Mouse (Mus musculus) kidney, adult 11 months (tissue): ENCODE measurements around the gene Cyp4f16.
A peak's percentile ranks its signal among the peaks of the same experiment; 100 is the strongest.
"Not testable (repeated sequence)": the region's sequence is repeated elsewhere in the genome, so short reads cannot be mapped to it uniquely, and the experiment has no call there.

Experiments
- DNase-seq: peaks from one replicate; pipeline ENCODE4 v3.0.0; 2022

The Cyp4f16 gene

DNA sequence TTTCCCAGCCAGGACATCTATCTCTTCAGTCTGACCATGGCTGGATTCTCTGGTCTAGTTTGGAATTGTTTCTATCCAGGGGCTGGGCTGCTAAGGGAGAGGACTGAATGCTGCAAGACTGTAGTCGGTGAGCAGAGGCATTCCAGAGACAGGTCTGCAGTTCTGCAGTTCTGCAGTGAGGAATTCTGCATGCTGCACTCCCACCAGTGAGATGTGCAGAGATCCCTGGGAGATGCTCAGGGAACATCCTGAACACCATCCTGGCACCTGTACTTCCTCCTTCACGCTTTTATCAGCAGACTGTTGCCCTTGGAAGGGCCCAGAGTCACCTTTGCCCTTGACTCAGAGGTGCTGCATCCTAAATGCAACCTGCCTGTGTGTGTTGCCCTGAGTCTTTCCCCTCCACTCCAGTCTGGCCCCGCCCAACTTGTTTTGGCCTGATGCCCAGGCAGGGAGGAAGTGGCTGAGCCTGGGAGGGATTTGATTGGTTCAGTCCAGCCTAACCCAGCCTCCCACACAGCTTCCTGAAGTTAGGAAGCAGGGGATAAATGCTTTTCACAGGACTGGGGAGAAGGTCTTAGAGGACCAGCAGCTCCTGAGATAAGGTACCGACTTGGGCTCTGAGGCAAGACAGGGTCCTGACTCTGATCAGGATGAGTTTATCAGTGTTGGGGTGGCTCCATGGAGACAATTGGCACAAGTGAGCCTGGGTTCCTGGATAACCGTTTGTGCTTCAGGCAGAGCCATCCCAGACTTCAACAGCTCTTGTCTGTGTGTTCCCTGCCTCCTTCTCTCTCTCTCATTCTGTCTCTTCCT, at the start of gene Cyp4f16:
Gene Cyp4f16, plus strand, starts transcription at position 508 of the 816 bp plus-strand sequence.
- DNase-seq = peak; percentile 89

DNA sequence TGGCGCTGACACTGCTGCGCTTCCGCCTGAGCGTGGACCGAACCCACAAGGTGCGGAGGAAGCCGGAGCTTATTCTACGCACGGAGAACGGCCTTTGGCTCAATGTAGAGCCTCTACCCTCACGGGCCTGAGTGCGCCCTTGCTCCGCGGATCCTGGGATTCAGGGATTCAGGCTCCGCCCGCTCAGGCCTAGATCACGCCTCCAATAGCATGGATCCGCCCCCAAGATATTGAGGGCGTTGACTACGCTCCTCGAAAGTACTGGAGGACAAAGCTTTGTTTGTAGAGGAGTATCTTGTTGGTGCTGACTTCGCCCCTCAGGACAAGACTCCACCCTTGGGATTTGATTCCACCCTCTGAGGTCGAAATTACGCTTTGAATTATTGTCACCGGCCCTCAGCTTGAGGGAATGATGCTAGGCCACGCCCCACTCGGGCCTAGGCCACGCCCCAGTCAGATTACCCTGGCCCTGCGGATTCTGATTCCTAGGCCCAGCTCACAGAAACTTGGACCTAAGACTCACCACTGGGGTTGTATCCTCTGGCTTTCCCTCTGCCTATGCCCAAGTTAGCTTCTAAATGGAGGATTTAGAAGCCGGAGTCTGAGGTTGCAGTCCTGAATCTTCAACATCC, 43.9 kb upstream of the Cyp4f16 start:
- peak; percentile 24 for DNase-seq

DNA sequence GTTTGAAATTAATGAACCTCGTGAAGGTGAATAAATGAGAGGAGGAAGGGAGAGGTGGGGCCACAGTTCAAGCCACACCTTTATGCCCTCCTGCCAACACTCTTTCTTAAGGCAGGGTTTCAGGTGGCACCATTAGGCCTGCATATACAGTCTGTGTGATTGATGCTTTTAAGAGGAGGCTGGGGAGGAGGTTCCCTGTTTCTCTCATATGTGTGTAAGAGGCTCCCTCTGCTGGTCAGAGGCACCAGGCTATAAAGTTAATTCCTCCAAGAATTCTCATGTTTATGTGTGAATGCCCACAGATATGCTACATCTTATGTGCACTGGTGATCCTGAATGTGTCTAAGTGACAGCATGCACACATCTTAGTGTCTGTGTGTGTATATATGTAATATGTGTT, 41.8 kb upstream of the Cyp4f16 start:
- DNase-seq = peak; percentile 61

DNA sequence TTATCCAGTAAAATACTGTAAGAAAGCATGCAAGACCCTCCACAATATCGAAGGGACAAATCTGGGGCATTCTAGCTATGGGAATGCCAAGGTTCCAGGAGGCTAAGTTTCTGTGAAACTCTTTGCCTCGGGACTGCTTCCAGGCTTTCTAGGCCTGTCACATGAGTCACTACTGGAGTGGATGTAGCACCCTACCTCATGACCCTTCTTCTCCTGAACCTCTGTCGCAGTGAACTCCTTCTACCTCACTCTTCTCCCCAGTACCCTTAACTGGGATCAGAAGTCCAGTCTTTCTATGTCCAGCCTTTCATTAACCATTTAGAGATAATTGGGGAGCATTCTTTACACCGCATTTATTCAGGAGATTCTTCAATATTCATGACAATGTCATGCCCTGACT, 35.8 kb upstream of the Cyp4f16 start:
- not testable (repeated sequence) for DNase-seq

DNA sequence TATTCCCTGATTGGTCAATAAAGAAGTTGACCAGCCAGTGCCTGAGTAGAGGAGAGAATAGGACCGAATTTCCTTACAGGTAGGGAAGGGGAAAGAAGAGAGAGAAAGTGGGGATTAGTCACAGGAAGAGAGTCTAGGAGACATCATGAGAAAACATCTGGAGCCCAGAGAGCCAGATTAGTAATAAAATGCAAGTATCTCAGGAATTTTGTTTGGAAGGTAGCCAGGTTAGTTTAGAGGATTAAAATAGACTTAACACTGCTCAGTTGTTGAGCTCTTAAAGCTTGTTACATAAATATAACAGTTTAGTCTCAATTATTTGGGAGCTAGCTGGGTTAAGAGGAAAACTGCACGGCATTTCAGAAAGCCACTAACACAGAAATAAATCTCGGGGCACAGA, 35.3 kb upstream of the Cyp4f16 start:
- no peak for DNase-seq

DNA sequence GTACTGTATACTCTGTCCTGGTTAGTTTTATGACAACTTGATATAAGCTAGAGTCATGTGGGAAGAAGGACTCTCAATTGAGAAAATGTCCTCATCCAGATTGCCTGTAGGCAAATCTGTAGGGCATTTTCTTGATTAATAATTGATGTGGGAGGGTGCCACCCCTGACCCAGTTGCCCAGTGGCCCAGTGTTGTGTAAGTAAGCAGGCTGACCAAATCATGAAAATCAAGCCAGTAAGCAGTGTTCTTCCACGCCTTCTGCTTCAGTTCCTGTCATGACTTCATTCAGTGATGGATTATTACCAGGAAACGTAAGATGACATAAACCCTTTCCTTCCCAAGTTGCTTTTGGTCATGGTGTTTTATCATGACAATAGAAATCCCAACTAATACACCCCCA, 33.2 kb upstream of the Cyp4f16 start:
- DNase-seq = peak; percentile 22

DNA sequence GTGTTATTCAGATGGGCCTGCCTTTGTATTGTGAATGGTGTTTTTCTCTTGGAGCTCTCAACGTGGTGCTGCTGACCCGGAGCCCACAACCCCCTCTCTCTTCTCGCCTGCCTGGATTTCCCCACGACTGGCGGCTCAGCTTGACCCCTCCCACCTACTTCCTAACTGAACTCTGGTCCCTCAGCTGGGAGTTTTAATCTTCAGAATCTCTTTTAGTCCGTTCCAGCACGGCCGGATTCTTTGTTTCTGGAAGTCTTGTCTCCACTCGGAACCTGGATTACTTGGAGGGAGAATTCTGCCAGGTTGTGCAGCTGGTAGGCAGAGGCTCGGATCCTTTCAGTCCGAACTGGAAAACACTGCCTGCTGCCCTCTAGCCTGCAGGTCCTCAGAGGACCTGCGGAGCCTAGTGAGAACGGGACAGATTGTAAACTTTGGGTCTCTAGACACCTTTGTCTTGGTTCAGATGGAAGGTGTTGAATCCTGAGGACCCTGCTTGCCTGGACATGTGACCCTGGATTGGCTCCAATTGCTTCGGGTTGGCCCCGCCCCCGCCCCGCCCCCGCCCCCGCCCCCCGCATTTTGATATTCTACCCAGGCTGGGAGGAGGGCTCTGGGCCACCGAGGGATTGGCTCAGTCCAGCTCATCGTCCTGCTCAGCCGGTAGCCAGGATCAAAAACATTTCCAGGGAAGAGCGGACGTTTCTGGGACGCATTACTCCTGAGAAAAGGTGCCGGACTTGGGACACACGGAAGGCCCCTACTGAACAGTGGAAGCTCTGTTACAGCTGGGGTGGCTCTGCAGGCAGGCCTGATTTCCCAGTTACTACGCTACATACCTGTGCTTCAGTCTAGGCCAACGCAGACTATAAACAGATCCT, 30.3 kb upstream of the Cyp4f16 start, which contains the start of gene Cyp4f17:
Gene Cyp4f17, plus strand, starts transcription at position 200 of the 878 bp plus-strand sequence.
- DNase-seq = peak; percentile 52

DNA sequence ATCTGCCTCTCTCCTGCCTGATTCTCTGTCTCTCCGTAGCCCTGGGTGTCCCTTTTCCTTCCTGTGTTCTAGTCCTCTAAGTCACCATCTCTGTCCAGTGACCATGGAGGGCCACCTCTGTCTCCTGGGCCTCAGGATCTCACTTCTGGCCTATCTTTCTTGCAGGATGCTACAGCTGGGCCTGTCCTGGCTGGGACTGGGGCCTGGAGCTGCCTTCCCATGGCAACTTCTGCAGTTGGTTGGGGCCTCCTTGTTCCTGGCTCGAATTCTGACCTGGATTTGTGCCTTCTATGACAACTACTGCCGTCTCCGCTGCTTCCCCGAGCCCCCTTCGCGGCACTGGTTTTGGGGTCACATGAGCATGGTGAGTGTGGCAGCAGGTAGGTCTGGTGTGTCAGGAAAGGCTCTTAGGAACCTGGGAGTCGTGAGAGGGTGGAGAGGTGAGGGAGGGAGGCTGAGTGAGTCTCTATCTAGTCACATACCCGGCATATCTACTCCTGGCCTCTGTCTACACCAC, 29.6 kb upstream of the Cyp4f16 start:
- DNase-seq = peak; percentile 23

DNA sequence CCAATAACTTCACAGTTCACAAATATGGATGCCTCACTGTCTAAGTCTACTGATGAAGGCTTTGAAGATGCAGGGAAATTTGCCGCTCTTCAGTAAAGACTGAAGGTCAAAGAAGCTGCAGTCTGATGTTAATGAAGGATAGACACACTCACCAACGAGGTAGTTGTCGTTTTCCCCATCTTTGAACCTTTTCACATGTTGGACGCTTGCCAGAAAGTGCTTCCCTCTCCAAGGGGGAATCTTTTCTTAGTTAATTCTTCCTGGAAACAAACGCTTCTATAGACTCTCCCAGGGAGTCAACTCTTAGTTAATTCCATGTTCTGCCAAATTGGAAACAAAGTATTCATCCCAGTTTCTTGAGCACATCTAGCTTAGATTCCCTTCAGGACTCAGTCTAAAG, 20.2 kb upstream of the Cyp4f16 start:
- DNase-seq = no peak

DNA sequence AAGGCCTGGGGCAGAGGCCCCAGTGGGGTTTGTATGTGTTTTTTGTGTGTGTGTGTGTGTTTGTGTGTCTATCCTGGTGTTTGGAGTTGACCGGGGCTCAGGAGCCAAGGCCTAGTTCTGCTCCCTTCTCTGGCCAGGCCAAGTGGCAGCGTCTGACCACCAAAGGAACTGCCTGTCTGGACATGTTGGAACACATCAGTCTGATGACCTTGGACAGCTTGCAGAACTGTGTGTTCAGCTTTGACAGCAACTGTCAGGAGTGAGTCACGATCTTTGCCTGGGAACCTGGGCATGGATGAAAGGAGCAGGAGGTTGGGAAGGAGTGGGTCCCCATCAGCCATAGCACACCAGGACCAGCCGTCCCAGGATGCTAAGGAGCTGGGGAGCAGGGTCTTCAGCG, 14.4 kb upstream of the Cyp4f16 start:
- DNase-seq = no peak

DNA sequence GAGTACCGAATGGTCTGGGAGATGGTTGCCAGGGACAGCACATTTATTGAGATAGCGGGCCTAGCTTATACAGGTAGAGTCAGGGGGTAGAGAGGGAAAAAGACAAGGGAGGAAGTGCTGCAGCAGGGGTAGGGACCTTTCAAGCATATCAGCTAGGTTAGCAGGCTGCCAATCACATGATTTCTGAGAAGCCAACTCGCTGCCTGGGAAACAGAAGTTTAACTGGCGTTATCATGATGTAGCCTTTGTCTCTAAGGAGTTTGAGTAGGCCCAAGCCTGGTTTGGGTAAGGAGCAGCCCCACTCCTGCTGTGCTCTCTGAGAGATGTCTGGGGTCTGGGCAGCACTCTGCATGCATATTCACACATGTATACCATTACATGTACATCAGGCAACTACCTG, 14.0 kb upstream of the Cyp4f16 start:
- no peak for DNase-seq

DNA sequence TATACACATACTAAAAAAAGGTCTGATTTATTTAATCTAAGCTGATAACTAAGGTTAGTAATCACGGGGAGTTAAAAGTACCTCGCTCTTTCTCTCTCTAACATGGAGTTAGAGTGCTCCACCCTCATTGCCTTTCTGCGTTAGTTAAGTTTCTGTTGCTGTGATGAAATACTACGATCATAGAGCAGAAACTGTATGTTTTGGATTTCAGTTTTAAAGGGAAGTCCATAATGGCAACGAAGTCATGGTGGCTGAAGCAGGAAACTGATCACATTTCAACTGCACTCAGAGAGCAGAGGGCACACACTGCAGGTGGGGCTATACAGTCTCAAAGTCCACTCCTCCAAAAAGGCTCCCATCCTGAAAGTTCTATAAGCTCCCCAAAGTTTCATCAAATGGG, 13.5 kb upstream of the Cyp4f16 start:
- no peak for DNase-seq

DNA sequence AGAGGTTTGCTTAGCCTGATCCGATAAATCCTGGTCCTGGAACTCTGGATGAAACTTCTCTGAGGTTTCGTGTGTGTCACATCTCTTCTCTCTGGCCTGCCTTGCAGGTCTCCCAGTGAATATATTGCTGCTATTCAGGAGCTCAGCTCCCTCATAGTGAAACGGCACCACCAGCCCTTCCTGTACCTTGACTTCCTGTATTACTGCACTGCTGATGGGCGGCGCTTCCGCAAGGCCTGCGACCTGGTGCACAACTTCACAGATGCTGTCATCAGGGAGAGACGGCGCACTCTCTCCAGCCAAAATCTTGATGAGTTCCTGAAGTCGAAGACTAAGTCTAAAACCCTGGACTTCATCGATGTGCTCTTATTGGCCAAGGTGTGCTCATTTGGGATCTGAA, 12.5 kb upstream of the Cyp4f16 start:
- DNase-seq = no peak

DNA sequence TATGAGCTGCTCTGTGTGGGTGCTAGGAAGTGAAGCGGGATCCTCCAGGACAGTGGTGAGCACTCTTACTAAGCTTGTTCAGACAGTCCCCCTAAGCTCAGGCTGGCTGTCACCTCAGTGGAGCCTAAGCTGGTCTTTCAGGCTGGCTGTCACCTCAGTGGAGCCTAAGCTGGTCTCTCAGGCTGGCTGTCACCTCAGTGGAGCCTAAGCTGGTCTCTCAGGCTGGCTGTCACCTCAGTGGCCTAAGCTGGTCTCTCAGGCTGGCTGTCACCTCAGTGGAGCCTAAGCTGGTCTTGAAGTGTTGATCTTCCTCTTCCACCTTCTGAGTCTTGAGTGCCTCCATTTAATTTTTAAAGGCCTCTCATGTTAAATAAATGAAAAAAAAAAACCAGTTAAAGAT, 10.0 kb upstream of the Cyp4f16 start:
- DNase-seq = not testable (repeated sequence)

DNA sequence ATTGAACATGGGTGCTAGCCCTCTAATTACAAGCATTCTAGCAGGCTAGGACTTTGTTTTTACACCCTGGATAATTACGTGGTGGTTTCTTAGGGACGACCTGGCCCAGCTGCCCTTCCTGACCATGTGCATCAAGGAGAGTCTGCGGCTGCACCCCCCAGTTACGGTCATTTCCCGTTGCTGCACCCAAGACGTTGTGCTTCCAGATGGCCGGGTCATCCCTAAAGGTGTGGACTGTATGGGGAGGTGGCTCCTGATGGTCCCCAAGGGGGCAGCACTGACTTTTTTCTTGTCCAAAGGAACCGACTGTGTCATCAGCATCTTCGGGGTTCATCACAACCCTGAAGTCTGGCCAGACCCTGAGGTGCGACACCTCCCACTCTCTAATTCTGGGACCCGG, 8.6 kb upstream of the Cyp4f16 start:
- no peak for DNase-seq

DNA sequence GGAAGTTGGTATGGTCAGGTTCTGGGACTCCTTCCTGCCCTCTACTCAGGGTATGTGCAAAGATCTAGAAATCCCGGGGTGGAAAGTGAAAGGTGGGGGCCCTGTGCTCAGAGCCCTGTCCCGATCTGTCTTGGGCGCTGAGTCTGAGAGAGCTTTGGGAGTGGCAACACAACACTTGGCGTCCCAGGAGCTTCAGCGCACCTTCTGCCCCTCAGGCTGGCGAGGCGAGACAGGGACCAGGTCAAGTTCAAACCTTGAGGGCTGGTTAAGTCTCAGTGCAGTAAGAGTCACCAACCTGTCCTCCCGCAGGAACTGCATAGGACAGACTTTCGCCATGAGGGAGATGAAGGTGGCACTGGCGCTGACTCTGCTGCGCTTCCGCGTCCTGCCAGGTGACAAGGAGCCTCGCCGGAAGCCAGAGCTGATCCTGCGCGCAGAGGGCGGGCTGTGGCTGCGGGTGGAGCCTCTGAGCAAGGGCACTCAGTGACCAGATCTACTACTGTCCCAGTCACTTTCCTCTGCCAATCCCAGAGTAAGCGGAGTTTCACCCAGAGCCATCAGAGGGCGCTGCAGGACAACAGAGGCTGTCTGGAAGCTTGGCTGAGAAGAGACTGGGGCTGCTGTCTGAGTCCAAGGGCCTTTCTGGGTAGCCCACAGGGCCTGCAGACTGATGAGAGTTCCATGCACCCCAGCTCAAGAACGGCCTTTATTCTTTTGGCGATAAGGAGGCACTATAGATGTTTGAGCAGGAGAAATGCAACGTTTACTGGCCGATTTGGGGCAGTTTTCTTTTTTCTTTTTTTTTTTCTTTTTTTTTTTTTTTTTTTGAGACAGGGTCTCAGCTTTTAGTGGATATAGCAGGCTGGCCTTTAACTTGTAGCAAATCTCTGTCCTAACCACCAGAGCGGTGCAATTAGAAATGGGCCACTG, 7.7 kb upstream of the Cyp4f16 start:
- peak; percentile 91 for DNase-seq

DNA sequence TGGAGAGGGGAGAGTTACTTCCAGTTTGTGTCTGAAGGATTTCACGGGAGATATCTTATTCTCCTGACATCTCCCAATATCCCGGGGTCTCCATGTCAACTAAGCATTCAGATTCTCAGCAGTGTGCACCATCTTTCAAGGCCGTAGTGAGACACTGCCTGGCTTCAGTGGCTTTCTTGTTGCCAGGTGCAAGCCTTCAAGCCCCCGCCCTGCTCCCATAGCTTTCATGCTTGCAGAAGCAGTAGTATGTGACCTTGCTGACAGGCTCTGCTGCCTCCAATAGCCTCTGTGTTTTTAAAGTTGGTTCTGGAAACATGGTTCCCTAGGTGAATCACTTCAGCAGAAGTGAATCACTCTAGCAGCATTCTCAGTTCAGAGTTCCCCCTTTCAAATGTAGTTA, 4.0 kb upstream of the Cyp4f16 start:
- DNase-seq = not testable (repeated sequence)

DNA sequence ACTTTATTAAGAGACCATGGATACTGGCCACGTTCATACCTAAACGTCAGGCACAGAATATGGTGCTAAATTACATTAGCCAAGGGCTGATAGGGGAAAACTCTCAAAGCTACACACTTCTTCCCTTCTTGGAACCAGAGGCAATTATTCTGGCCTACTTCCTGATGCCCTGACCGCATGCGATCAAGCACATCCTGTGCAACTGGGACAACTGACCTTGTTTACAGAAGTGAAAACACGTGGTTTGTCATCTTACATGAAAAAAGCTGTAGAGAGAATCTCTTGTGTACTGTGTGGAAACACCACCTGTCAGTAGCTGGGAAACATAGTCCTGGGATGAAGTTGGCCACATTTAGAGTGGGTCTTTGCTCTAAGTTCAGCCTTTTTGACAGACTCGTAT, 2.3 kb upstream of the Cyp4f16 start:
- no peak for DNase-seq

DNA sequence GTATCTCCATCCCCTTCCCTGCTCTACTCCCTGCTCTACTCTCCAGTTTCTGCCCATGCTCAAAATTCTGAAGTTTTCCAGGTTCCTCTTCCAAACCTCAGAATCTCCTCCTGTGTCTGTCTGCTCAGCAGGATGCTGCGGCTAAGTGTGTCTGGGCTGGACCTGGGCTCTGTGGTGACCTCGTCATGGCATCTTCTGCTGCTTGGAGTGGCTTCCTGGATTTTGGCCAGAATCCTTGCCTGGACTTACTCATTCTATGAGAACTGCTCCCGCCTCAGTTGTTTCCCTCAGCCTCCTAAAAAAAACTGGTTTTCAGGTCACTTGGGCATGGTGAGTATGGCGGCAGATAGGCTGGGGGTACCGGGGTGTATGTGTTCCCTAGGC, 501 bp downstream of the Cyp4f16 start:
- DNase-seq = no peak

DNA sequence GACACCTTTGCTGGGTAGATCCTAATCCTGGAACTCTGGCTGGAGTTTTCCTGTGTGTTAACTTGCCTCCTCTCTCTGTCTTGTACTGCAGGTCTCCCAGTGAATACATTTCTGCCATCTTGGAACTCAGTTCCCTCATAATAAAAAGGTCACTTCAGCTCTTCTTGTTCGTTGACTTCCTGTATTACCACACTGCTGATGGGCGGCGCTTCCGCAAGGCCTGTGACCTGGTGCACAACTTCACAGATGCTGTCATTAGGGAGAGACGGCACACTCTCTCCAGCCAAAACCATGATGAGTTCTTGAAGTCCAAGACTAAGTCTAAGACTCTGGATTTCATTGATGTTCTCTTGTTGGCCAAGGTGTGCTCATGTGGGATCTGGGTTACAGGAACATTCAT, 8.4 kb downstream of the Cyp4f16 start:
- DNase-seq = not testable (repeated sequence)

DNA sequence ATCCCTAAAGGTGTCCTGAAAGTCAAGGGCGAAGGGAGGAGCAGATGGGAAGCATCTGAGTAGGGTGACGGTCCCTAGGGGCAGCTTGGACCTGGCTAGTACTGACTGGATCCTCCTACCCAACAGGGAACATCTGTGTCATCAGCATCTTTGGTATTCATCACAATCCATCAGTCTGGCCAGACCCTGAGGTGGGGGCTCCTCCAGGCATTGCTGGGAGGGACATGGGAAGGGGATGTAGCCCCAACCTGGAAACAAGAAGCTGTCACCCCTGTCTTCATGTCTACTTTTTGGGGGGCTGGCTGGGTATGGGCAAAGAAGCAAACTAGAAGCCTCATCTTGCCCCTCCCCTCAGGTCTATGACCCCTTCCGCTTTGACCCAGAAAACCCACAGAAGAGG, 14.0 kb downstream of the Cyp4f16 start:
- DNase-seq = not testable (repeated sequence)
